Mouse (Mus musculus) erythroblast, embryonic 14.5 days (primary cell): ENCODE measurements around the gene Trappc10. TPM values are rescaled to one million over a fixed set of nuclear protein-coding genes. Genes with fewer than 3 reads are reported as not detected.

ENCODE experiments used
- H3K27me3 ChIP-seq: 2 replicates; pipeline ENCODE4 v1.6.1; 2012; ENCODE audit warnings: inconsistent platforms; ENCODE audit not compliant: control insufficient read depth
- H3K36me3 ChIP-seq: 2 replicates; pipeline ENCODE4 v1.6.1; 2012; ENCODE audit warnings: mild to moderate bottlenecking, inconsistent platforms; ENCODE audit not compliant: control insufficient read depth
- H3K4me1 ChIP-seq: 2 replicates; pipeline ENCODE4 v1.6.1; 2012; ENCODE audit warnings: inconsistent platforms; ENCODE audit not compliant: control insufficient read depth
- H3K4me3 ChIP-seq: replicated peaks from 2 replicates; pipeline ENCODE3; 2012; ENCODE audit warnings: moderate library complexity, mild to moderate bottlenecking, inconsistent platforms
- H3K9me3 ChIP-seq: 2 replicates; pipeline ENCODE4 v1.6.1; 2012; ENCODE audit warnings: low read length, inconsistent platforms, mixed read lengths; ENCODE audit not compliant: control insufficient read depth
- GATA1 ChIP-seq: IDR thresholded peaks from 2 replicates; pipeline ENCODE4 v1.6.1; 2012; ENCODE audit warnings: low read length, inconsistent platforms, mixed read lengths
- TAL1 ChIP-seq: IDR thresholded peaks from 3 replicates; pipeline ENCODE4 v1.6.1; 2012; ENCODE audit warnings: low read length, inconsistent platforms, mixed read lengths
- polyA plus RNA-seq: library from polyadenylated mRNA; stranded (reverse); fragments of >175 nt; gene quantifications from 2 replicates; pipeline ENCODE4 v1.2.3, GENCODE M21; 2012

Trappc10 gene
- polyA plus RNA-seq, 1 experiment: 5.3 TPM

- H3K4me3 ChIP-seq: no peak overlapping the region
- H3K4me1 ChIP-seq: peaks cover 35% of the 10 kb centered on the region
- no peaks in the 10 kb centered on the region for H3K9me3 ChIP-seq
- TF ChIP-seq GATA1 (no peak), TAL1 (no peak)
- peaks cover 96% of the 10 kb centered on the region for H3K36me3 ChIP-seq
- no peaks in the 10 kb centered on the region for H3K27me3 ChIP-seq
Measured at GRCm38 (mm10) chr10:78227875-78228559, 16.4 kb downstream of the Trappc10 start.

GRCm38 (mm10) chr10:78224136-78224535 is 20.3 kb downstream of the Trappc10 start:
- Histone ChIP-seq H3K4me1 (peaks cover 54% of the 10 kb centered on the region), H3K36me3 (peaks cover 97% of the 10 kb centered on the region), H3K27me3 (no peaks in the 10 kb centered on the region), H3K9me3 (no peaks in the 10 kb centered on the region), H3K4me3 (no peak overlapping the region)
- TF ChIP-seq GATA1 (no peak), TAL1 (no peak)

GRCm38 (mm10) chr10:78222908-78223307 is 21.5 kb downstream of the Trappc10 start:
- Histone ChIP-seq H3K4me1 (peaks cover 62% of the 10 kb centered on the region), H3K4me3 (no peak overlapping the region), H3K27me3 (no peaks in the 10 kb centered on the region), H3K9me3 (no peaks in the 10 kb centered on the region), H3K36me3 (peaks cover 97% of the 10 kb centered on the region)
- no peak for TF ChIP-seq TAL1
- TF ChIP-seq GATA1: no peak

- H3K9me3 ChIP-seq: no peaks in the 10 kb centered on the region
- H3K36me3 ChIP-seq: peaks cover 97% of the 10 kb centered on the region
- peaks cover 73% of the 10 kb centered on the region for H3K4me1 ChIP-seq
- no peak overlapping the region for H3K4me3 ChIP-seq
- H3K27me3 ChIP-seq: no peaks in the 10 kb centered on the region
- no peak for TF ChIP-seq GATA1
- TF ChIP-seq TAL1: no peak
Measured at GRCm38 (mm10) chr10:78221315-78221714, 23.1 kb downstream of the Trappc10 start.

GRCm38 (mm10) chr10:78219528-78219927 is 24.9 kb downstream of the Trappc10 start:
- Histone ChIP-seq H3K9me3 (peaks cover 5% of the 10 kb centered on the region), H3K27me3 (no peaks in the 10 kb centered on the region), H3K4me3 (no peak overlapping the region), H3K4me1 (peaks cover 80% of the 10 kb centered on the region), H3K36me3 (peaks cover 100% of the 10 kb centered on the region)
- no peak for TF ChIP-seq GATA1
- no peak for TF ChIP-seq TAL1

- peaks cover 85% of the 10 kb centered on the region for H3K4me1 ChIP-seq
- peaks cover 100% of the 10 kb centered on the region for H3K36me3 ChIP-seq
- no peak for TF ChIP-seq TAL1
- TF ChIP-seq GATA1: no peak
- no peak overlapping the region for H3K4me3 ChIP-seq
- H3K9me3 ChIP-seq: peaks cover 5% of the 10 kb centered on the region
- H3K27me3 ChIP-seq: no peaks in the 10 kb centered on the region
Measured at GRCm38 (mm10) chr10:78218576-78218975, 25.9 kb downstream of the Trappc10 start.

- H3K27me3 ChIP-seq: no peaks in the 10 kb centered on the region
- H3K9me3 ChIP-seq: peaks cover 5% of the 10 kb centered on the region
- H3K36me3 ChIP-seq: peaks cover 100% of the 10 kb centered on the region
- peak; percentile 61 for TF ChIP-seq TAL1
- TF ChIP-seq GATA1: peak; percentile 46
- H3K4me1 ChIP-seq: peaks cover 74% of the 10 kb centered on the region
- H3K4me3 ChIP-seq: peak overlapping the region; percentile 43
Measured at GRCm38 (mm10) chr10:78216376-78217083, 27.9 kb downstream of the Trappc10 start.

GRCm38 (mm10) chr10:78214371-78214770 is 30.1 kb downstream of the Trappc10 start:
- no peaks in the 10 kb centered on the region for H3K27me3 ChIP-seq
- H3K9me3 ChIP-seq: peaks cover 5% of the 10 kb centered on the region
- no peak overlapping the region for H3K4me3 ChIP-seq
- H3K4me1 ChIP-seq: peaks cover 55% of the 10 kb centered on the region
- H3K36me3 ChIP-seq: peaks cover 100% of the 10 kb centered on the region
- TF ChIP-seq TAL1 (no peak), GATA1 (no peak)

- Histone ChIP-seq H3K4me3 (no peak overlapping the region), H3K36me3 (peaks cover 100% of the 10 kb centered on the region), H3K4me1 (peaks cover 25% of the 10 kb centered on the region), H3K27me3 (no peaks in the 10 kb centered on the region), H3K9me3 (peaks cover 5% of the 10 kb centered on the region)
- no peak for TF ChIP-seq GATA1
- TF ChIP-seq TAL1: no peak
Measured at GRCm38 (mm10) chr10:78211311-78211710, 33.1 kb downstream of the Trappc10 start.
